Mouse (Mus musculus) limb, embryonic 14.5 days (tissue): ENCODE data around the gene Dlg2. TPM values are rescaled to one million over a fixed set of nuclear protein-coding genes. Genes with fewer than 3 reads are reported as not detected.
A peak's percentile ranks its signal among the peaks of the same experiment; 100 is the strongest.

Source experiments
- ATAC-seq: fragments of 200-750 bp; cut with Nextera tagmentation; 2 replicates; pipeline ENCODE4 v1.8.0; 2017; ENCODE audit warnings: low read depth, moderate number of reproducible peaks, moderate TSS enrichment; ENCODE audit not compliant: low FRiP score
- DNase-seq: peaks from one replicate; pipeline ENCODE4 v3.0.0-alpha.2; 2015; ENCODE audit warnings: low spot score
- H3K27ac ChIP-seq: fragments of 300-500 bp; sonication (generic); replicated peaks from 2 replicates; pipeline ENCODE4 v1.5.1; 2014; ENCODE audit warnings: low read depth, mild to moderate bottlenecking, low read length, moderate library complexity, mixed read lengths
- H3K27me3 ChIP-seq: fragments of 300-500 bp; sonication (generic); 2 replicates; pipeline ENCODE4 v1.6.1; 2014; ENCODE audit warnings: low read length, mixed read lengths; ENCODE audit not compliant: control insufficient read depth, insufficient read depth
- H3K36me3 ChIP-seq: fragments of 300-500 bp; sonication (generic); 2 replicates; pipeline ENCODE4 v1.6.1; 2014; ENCODE audit warnings: mild to moderate bottlenecking, low read length, moderate library complexity, mixed read lengths; ENCODE audit not compliant: control insufficient read depth, insufficient read depth
- H3K4me1 ChIP-seq: fragments of 300-500 bp; sonication (generic); 2 replicates; pipeline ENCODE4 v1.6.1; 2014; ENCODE audit warnings: antibody characterized with exemption, low read length, mixed read lengths; ENCODE audit not compliant: control insufficient read depth, insufficient read depth
- H3K4me2 ChIP-seq: fragments of 300-500 bp; sonication (generic); replicated peaks from 2 replicates; pipeline ENCODE4 v1.6.1; 2014; ENCODE audit warnings: low read depth, mild to moderate bottlenecking, low read length, moderate library complexity; ENCODE audit not compliant: severe bottlenecking
- H3K4me3 ChIP-seq: fragments of 300-500 bp; sonication (generic); replicated peaks from 2 replicates; pipeline ENCODE4 v1.5.1; 2014; ENCODE audit warnings: low read length
- H3K9ac ChIP-seq: fragments of 300-500 bp; sonication (generic); 2 replicates; pipeline ENCODE4 v1.6.1; 2014; ENCODE audit warnings: mild to moderate bottlenecking, low read depth, low read length, moderate library complexity; ENCODE audit not compliant: severe bottlenecking
- H3K9me3 ChIP-seq: fragments of 300-500 bp; sonication (generic); 2 replicates; pipeline ENCODE4 v1.6.1; 2016; ENCODE audit warnings: low read length; ENCODE audit not compliant: control insufficient read depth
- POLR2A ChIP-seq: fragments of 200-500 bp; IDR thresholded peaks from 2 replicates; pipeline ENCODE4 v1.8.0; 2012; ENCODE audit warnings: inconsistent platforms, mild to moderate bottlenecking, moderate library complexity, borderline replicate concordance; ENCODE audit not compliant: insufficient read depth, insufficient read length; ENCODE audit errors: extremely low read depth
- WGBS: fragments of 180-500 bp; shearing (Covaris S2); extraction: QIAGEN DNeasy Blood & Tissue Kit; methylation state at CpG from one replicate; pipeline ENCODE4 v1.1.7; 2014; 5-methylcytosine and 5-hydroxymethylcytosine counted together
- polyA plus RNA-seq, 2 experiments: library from polyadenylated mRNA; depleted of rRNA in 1 of 2; stranded (reverse) in 1 of 2; unstranded in 1 of 2; fragments of >200 nt; fragmentation: Nextera tagmentation in 1 of 2; extraction: Ambion mirVana in 1 of 2; gene quantifications; 2 replicates each; pipeline versions ENCODE4 v1.2.1 to v1.2.3; 2012 to 2014

Dlg2 gene
- polyA plus RNA-seq, 2 experiments: 4.6 to 7.3 TPM

DNA sequence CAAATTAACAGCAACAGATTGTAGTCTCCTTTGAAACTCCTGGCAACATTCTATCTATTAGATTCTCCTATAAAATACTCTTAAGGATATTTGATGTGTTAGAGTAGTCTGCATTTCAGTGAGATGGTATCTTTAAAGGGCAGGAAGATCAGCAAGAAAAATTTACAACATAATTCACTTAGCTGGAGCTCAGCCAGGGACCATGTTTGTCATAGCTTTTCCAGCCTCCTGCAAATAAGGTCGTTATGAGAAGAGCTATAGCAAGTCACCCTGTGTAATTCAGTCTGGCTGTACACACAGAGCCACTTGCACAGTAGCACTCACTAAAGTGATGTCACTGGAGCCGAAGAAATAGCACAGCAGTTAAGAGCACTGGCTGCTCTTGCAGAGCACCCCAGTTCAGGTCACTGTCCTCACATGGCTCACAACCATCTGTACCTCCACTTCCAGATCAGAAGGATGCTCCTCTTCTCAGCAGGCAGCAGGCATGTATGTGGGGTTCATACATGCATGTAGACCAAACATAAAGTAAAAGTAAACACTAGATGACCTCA lies 1850.9 kb downstream of the Dlg2 start:
- no peak overlapping the region for H3K9ac ChIP-seq

GRCm38 (mm10) chr7:92333220-92333898 lies 1856.9 kb downstream of the Dlg2 start:
- Histone ChIP-seq H3K4me1 (no peaks in the 10 kb centered on the region), H3K36me3 (no peaks in the 10 kb centered on the region), H3K27ac (no peak overlapping the region), H3K9ac (no peak overlapping the region), H3K4me2 (no peak overlapping the region), H3K9me3 (no peaks in the 10 kb centered on the region), H3K4me3 (no peak overlapping the region), H3K27me3 (no peaks in the 10 kb centered on the region)
- DNase-seq: no peak
- 85% methylated on average over 5 of the region's 5 CpGs for WGBS
- no peak for TF ChIP-seq POLR2A
- no peak for ATAC-seq

More for the DNA sequence above, 1850.9 kb downstream of the Dlg2 start:
- no peak overlapping the region for H3K4me2 ChIP-seq
- H3K27me3 ChIP-seq: no peaks in the 10 kb centered on the region
- DNase-seq (no peak), ATAC-seq (no peak)
- 63% methylated on average over 2 of the region's 2 CpGs for WGBS
- H3K4me3 ChIP-seq: no peak overlapping the region
- no peaks in the 10 kb centered on the region for H3K9me3 ChIP-seq
- no peaks in the 10 kb centered on the region for H3K36me3 ChIP-seq
- no peak for TF ChIP-seq POLR2A
- H3K27ac ChIP-seq: no peak overlapping the region
- H3K4me1 ChIP-seq: no peaks in the 10 kb centered on the region

- no peaks in the 10 kb centered on the region for H3K27me3 ChIP-seq
- no peaks in the 10 kb centered on the region for H3K36me3 ChIP-seq
- ATAC-seq (no peak), DNase-seq (no peak)
- 78% methylated on average over 3 of the region's 3 CpGs for WGBS
- no peak overlapping the region for H3K27ac ChIP-seq
- no peaks in the 10 kb centered on the region for H3K9me3 ChIP-seq
- H3K4me2 ChIP-seq: no peak overlapping the region
- H3K9ac ChIP-seq: no peak overlapping the region
- H3K4me3 ChIP-seq: no peak overlapping the region
- H3K4me1 ChIP-seq: 0 out of 2 replicates have a peak, but pooled peaks cover 5% of the 10 kb centered on the region
- no peak for TF ChIP-seq POLR2A
Observed at GRCm38 (mm10) chr7:92356542-92356941, 1880.1 kb downstream of the Dlg2 start.

- peak; percentile 9; the same call in 1 of the 2 replicates for ATAC-seq
- WGBS: 34% methylated on average over 3 of the region's 3 CpGs
- no peaks in the 10 kb centered on the region for H3K9me3 ChIP-seq
Observed at GRCm38 (mm10) chr7:92363386-92363785, 1886.9 kb downstream of the Dlg2 start.

GRCm38 (mm10) chr7:92363800-92364199 lies 1887.3 kb downstream of the Dlg2 start:
- ATAC-seq (peak; percentile 56), DNase-seq (peak; percentile 16)
- Histone ChIP-seq H3K27ac (no peak overlapping the region), H3K4me3 (no peak overlapping the region), H3K27me3 (no peaks in the 10 kb centered on the region), H3K36me3 (no peaks in the 10 kb centered on the region), H3K9me3 (no peaks in the 10 kb centered on the region), H3K4me2 (no peak overlapping the region), H3K9ac (no peak overlapping the region), H3K4me1 (peaks cover 18% of the 10 kb centered on the region)
- TF ChIP-seq POLR2A: no peak
- WGBS: 48% methylated on average over 4 of the region's 4 CpGs

More at GRCm38 (mm10) chr7:92363386-92363785, 1886.9 kb downstream of the Dlg2 start:
- Histone ChIP-seq H3K27me3 (no peaks in the 10 kb centered on the region), H3K27ac (no peak overlapping the region), H3K4me1 (peaks cover 18% of the 10 kb centered on the region), H3K4me3 (no peak overlapping the region), H3K4me2 (no peak overlapping the region), H3K36me3 (no peaks in the 10 kb centered on the region), H3K9ac (no peak overlapping the region)
- no peak for TF ChIP-seq POLR2A
- no peak for DNase-seq

- WGBS: 69% methylated on average over 1 of the region's 1 CpGs
- no peak overlapping the region for H3K4me3 ChIP-seq
- TF ChIP-seq POLR2A: no peak
- no peaks in the 10 kb centered on the region for H3K9me3 ChIP-seq
- no peak overlapping the region for H3K9ac ChIP-seq
- ATAC-seq (no peak), DNase-seq (no peak)
- H3K36me3 ChIP-seq: no peaks in the 10 kb centered on the region
- H3K4me2 ChIP-seq: no peak overlapping the region
- H3K4me1 ChIP-seq: peaks cover 13% of the 10 kb centered on the region
- no peaks in the 10 kb centered on the region for H3K27me3 ChIP-seq
- H3K27ac ChIP-seq: no peak overlapping the region
Observed at GRCm38 (mm10) chr7:92367111-92367510, 1890.6 kb downstream of the Dlg2 start.
